Mouse (Mus musculus): ENCODE measurements around the gene Ano2.

Ano2 gene

GRCm38 (mm10) chr6:125690057-125690703 is at the start of gene Ano2:
Gene Ano2, plus strand, starts transcription at chr6:125690419.
- no peak for DNase-seq

GRCm38 (mm10) chr6:125640486-125640885 is 49.7 kb upstream of the Ano2 start:
- no peak for DNase-seq

DNA sequence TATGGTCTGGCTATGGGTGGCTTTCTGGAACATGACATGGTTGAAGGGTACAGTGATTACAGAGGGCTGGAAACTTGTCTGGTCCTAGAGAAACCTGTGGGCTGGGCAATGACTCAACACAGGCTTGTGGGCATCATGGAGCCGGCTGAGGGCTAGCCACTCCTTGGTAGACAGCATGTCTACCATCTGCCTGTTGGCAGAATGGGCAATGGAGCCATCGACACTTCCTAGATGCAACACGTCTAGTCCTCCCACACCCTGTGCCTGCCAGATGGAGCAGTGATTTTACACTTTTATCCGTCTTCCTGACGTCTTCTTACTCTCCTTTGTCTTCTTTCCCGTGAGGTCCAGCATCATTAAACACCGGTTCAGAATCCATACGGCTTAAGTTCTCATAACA is 49.1 kb upstream of the Ano2 start:
- DNase-seq, result no peak

GRCm38 (mm10) chr6:125648964-125649363 is 41.3 kb upstream of the Ano2 start:
- DNase-seq, result peak in 1 of 2 experiments; percentile 18

- DNase-seq, result peak in 1 of 2 experiments; percentile 17
These were observed 38.9 kb upstream of the Ano2 start for GRCm38 (mm10) chr6:125651335-125651734.

- no peak for DNase-seq
These were observed 36.8 kb upstream of the Ano2 start for GRCm38 (mm10) chr6:125653416-125653815.

- no peak for DNase-seq
These were observed 33.3 kb upstream of the Ano2 start for GRCm38 (mm10) chr6:125656921-125657320.

DNA sequence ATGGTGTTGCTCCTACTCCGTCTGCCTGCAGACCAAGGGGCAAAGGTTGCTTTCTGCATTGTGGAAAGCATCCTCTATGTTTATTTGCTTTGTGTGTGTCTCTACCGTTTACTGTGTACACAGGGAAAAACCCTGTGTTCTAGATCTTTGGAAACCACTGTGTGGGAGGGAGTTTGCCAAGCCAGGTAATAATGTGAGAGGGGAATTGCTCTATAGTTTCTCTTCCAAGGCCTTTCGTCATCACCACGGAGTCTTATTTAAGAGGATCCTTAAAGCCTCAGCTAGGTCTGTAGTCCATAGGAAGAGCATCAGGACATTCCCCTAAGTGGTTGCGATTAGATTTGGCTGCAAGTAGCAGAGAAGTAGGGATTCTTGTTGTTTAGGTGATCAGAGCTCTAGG is 32.3 kb upstream of the Ano2 start:
- DNase-seq, result no peak

GRCm38 (mm10) chr6:125661106-125661877 is 28.9 kb upstream of the Ano2 start:
- DNase-seq, result peak; percentile 65 to 82

- peak in 1 of 2 experiments; percentile 43 for DNase-seq
These were observed 26.3 kb upstream of the Ano2 start for GRCm38 (mm10) chr6:125663906-125664305.

DNA sequence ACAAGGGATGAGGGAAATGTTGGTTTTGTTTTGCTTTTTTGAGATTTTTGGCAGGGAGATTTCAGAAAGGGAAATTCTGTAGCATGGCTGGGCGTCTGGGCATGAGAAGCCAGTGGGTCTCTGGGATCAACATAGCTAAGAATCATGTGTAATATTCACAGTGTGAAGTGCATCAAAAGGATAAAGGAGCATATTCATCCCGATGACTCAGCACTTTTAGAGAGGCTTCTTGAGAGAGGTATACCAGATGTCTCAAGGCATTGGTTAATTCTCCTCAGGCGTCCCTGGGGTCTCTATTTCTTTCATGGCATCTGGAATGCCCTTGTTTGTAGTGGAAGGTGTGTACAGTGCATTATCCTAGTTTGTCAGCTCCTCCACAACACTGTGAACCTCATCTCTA is 18.4 kb upstream of the Ano2 start:
- DNase-seq, result no peak

GRCm38 (mm10) chr6:125678492-125678891 is 11.7 kb upstream of the Ano2 start:
- no peak for DNase-seq

GRCm38 (mm10) chr6:125680613-125681012 is 9.6 kb upstream of the Ano2 start:
- peak; percentile 16 to 38 for DNase-seq

DNA sequence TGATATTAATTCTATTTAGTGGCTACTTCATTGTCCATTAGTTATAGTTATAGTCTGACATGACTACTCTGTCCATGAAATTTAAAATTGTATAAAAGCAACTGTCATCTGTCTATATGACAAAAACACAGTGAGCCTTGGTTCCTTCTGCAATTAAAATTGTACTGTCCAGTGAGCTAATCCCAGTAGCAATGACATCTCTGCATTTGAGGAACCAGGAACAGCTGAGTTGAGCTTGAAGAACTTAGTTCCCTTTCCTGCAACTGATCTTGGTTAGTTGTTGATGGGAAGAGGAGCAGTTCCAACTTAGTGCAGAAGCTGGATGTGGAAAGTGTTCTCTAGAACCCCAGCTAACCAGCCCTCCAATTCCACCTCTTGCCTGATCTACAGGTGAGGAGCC is 4.8 kb upstream of the Ano2 start:
- DNase-seq, result no peak

GRCm38 (mm10) chr6:125687986-125688385 is 2.2 kb upstream of the Ano2 start:
- DNase-seq, result no peak

DNA sequence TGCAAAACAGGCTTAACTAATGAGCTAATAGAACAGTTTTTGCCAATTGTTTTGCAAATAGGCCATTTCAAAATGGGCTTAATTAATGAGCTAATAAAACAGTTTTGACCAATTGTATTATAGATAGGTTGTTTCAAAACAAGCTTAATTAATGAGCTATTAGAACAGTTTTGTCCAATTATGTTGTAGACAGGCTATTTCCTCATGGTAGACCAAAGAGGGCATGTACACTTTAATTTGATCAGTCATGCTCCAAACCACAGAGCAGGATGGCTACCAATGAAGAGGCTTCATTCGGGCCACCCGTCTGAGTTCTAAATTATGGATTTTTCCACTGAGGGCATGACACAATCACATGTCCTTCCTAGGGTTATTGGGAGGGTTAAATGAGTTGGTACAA is 10.9 kb downstream of the Ano2 start:
- DNase-seq, result no peak

GRCm38 (mm10) chr6:125711261-125711660 is 21.0 kb downstream of the Ano2 start:
- peak in 1 of 2 experiments; percentile 16 for DNase-seq

DNA sequence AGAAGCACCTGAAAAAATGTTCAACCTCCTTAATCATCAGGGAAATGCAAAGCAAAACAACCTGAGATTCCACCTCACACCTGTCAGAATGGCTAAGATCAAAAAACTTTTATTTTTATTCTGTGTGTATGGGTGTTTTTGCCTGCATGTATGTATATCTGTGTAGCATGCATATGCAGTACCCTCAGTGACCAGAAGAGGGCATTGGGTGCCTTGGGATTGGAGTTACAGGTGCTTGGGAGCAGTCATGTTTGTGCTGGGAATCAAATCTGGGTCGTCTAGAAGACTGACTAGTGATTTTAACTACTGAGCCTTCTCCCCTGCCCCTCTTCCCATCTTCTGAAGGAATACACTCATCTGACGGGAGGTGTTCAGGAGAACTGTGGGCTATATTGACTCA is 36.2 kb downstream of the Ano2 start:
- DNase-seq, result peak in 1 of 2 experiments; percentile 3

GRCm38 (mm10) chr6:125727484-125727911 is 37.3 kb downstream of the Ano2 start:
- peak in 1 of 2 experiments; percentile 12 for DNase-seq

DNA sequence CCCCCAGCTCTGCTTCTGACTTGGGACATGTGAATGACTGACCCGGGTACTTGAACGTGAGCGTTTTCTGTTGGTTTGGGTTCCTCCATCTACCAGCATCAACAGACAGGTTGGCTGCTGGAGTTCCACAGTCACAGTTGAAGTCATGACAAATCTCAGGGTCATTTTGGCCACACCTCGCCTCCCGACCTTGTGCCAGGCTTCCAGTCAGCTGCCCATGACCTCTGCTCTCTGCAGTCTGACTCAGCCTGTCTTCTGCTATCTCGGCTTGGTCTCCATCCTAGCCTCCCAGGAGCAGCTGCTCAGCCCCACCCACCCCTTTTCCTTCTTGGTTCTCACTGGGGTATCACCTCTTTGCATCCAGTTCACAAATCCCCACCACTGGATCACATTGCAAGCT is 39.3 kb downstream of the Ano2 start:
- DNase-seq, result no peak

- peak in 1 of 2 experiments; percentile 15 for DNase-seq
These were observed 39.8 kb downstream of the Ano2 start for GRCm38 (mm10) chr6:125729986-125730535.

GRCm38 (mm10) chr6:125737511-125738285 is 47.5 kb downstream of the Ano2 start:
- peak in 1 of 2 experiments; percentile 5 for DNase-seq

All from lung, postnatal 4 days (tissue).